Mouse (Mus musculus) testis, postnatal 10 days (tissue): ENCODE measurements at regions not wholly inside any gene's neighbourhood (a gene's known extent, or its start where the extent isn't known, plus 50 kb on each side); places are given as distances from the start of the nearest gene placed in this dataset.

Experiments
- DNase-seq: peaks from one replicate; pipeline ENCODE4 v3.0.0; 2021; ENCODE audit warnings: low spot score

DNA sequence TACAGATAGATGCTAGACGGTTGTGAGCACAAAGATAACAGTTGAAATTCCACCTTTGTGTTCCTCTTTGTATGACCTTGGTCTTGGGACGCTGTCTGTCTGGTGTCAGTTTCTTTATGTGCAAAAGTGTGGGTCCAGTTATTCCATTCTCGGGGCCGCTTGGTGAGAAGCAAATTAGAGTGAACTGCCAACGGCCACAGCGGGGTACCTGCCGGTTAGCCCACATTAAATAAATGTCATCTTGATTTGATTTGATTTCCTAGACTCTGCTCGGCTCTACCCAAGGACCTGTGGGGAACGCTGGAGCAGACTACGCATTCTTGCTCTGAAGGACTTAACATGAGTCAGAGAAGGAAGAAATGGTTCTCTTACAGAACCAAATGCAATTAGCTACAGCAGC lies 155.0 kb upstream of the Igsf21 start:
- DNase-seq: no peak

DNA sequence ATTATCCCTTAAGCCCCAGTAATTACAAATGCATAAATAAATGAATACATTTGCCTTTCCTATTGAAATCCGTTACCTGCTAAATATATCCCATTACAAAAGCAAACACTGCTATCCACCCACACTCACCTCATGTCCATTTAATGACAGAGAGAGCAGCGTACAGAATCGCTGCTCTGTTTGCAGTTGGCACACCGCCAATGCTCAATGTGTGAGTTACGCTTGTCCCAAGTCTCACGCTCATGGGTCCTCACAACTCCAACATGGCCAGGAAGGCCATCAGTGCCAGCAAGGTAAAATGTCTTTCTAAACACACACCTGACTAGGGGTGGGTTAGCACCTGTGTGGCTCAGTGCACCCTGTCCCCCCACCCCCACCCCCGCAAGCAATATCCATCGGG lies 150.0 kb upstream of the Igsf21 start:
- DNase-seq: no peak

DNA sequence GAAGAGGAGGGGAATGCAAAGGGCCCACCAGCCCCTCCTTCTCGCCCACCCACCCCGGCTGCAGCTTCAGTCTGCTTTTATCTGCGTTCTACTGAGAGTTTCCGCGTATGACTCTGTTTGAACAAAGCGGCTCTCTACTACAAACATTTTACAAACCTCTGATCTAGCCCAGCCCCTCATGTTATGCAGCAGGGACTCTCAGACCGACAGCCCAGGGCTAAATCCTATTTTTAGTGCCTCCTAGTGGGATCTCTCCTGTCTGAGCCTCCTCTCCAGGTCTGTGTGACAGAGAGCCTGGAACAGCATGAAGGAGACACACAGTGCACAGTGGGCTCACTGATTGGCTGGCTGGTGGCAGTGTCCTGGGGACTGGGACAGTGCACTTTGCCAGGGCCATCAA lies 145.7 kb upstream of the Igsf21 start:
- DNase-seq: no peak

DNA sequence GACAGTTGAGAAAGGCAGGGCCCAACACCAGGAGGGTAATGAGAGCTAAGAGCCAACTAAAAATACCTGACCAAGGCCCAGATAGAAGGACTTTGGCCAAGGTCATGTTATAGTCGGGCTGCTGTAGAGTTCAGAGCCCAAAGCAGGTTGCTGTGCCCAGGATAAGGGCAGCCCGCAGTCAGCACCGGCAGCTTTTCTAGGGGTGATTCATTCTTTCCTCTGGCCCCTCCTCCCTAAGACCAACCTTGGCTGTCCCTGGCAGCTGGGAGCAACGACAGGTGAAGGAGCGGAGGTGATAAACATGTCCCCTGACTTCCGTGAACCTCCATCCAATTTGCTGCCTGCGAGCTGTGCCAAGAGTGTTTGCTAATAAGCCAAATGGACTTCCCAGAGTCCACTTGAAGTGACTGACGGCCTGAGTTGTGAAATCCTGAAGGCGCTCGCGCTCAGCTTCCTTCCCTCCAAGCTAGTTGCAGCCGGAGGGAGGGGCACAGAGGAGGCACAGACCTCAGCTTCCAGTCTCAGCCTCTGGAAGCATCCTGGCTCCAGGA lies 144.2 kb upstream of the Igsf21 start:
- DNase-seq: no peak

DNA sequence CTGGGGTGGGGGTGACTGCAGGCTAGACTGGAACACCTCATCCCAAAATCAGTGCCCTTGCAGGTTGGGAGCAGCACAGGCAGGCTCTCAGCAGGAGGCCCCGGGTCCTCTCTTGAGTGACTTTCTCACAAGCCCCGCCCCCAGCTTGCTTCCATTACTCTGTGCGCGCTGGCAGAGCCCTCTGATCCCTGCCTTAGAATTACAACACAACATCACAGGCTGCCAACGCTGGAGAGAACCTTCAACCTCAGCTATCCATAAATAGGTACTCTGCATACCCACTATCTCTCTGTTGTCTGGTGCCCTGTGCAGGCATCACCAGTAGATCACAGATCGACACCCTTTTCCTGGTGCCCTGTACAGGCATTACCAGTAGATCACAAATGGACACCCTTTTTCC lies 139.1 kb upstream of the Igsf21 start:
- peak; percentile 47 for DNase-seq

DNA sequence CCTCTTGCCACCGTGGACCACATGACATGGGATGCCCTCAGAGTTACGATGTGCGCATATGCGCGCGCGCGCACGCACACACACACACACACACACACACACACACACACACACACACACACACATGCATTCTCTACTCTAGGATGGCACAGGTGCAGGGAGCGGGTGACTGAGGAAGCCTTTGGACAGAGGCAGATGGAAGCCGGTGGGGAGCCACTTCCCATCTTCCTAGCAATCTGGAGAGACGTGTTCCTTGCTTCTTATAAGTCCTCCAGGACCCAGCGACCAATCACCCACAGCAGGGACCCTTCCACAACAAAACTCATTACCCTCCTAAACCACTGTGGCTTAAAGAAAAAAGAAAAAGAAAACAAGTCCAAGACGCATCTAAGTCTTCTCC lies 138.6 kb upstream of the Igsf21 start:
- no peak for DNase-seq

DNA sequence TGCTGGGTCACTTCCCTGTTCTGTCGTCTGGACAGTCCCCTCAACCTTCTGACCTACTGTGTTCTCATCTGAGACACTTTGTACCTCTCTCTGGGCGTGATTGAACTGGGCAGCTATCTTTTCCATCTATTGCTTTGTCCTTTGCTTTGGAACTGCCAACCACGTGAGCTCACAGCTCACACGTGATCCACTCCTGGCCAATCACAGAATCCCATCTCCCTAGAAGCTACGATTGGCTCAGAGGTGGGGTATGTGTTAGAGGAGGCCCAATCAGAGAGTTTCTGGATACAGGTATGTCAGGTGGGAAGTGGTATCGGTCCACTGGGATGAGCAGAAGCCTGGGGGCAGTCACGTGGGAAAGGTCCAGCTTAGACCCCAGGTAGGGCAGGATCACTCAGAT lies 137.0 kb upstream of the Igsf21 start:
- no peak for DNase-seq

DNA sequence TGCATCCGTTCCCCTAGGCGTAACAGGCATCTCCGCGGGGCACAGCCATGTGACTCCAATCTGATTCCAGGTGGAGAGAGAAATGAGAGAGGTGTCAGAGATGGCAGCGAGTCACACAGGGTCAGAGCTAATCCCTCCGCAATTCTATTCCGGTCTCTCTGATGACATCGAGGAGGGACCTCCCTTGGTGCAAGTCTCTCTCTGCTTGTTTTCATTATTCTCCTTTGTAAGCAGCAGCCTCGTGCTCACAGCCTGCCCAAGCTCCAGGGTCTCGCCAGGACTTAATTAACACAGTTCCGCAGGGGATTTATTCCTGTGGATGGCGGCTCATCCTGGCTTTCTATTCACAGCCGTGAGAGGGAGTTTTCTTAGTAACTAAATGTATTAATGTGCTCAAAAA lies 134.1 kb upstream of the Igsf21 start:
- no peak for DNase-seq

DNA sequence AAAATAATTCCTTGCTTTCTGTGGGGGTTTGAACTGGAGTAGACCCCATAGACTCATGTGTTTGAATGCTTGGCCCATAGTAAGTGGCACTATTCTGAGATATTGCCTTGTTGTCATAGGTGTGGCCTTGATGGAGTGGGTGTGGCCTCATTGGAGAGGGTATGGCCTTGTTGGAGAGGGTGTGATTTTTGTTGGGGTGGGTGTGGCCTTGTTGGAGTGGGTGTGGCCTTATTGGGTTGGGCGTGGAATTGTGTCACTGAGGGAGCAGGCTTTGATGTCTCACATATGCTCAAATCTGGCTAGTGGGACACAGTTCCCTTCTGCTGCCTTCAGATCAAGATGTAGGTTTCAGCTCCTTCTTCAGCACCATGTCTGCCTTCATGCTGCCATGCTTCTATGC lies 131.4 kb upstream of the Igsf21 start:
- no peak for DNase-seq

DNA sequence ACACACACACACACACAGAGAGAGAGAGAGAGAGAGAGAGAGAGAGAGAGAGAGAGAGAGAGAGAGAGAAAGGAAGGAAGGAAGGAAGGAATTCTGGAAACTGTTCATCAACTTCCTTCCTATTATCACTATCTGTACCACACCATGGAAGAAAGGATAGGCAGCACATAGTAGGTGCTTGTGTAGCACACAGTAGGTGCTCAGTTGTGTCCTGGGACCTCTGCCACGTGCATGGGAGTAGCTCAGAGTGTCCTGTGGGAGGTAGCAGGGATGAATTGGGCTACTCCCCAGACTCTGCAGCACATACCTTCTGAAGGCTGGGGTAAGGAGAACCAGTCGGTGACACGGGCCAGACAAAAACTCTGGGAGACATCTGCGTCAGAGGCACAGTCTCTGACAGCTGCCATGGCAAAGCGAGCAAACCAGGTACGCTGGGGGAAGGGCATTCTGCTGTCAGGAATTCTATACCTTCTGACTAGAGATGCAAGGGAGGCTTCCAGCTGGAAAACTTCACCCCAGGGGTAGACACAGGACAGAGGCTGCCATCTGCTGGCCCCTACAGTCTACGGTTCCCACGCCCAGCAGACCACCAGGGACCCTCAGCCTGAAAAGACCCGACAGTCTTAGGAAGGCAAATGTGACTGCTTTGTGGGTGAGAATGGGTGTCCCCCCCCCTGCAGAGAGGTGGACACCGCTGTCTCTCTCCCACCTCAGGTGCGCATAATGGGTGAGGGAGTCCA lies 126.2 kb upstream of the Igsf21 start:
- no peak for DNase-seq

DNA sequence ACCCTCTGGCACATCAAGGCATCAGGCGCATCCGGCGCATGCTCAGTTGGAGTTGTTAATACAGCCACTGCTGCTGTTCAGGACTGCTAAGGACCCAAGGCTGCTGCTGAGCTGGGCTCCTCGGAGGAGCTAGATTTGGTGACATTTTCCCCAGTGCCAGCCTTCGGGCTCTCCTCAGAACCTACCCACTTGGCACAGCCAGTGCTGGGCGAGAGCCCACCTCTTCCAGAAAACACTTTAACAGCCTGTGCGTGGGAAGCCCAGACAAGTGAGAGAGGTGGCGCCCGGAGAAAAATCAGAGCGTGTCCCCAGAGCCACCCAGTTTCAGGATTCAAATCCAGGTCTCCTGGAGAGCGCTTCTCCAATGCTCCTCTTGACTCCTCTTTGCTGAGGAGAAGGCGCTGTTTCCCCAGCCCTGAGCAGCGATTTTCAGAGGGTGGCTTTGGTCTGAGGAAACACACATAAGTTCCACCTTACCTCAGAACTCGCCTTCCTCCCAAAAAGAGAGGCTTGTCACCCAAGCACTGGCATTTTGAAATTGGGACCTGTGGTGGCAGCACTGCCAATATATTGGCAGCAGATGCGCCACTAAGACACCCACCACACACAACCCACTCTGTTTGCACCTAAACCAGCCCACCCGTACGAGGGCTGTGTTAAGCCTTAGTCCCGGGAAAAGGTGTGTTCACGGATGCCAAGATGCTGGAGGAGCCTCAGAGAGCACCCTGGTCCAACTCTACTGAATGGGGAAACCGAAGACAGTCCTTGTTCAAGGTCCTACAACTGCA lies 125.0 kb upstream of the Igsf21 start:
- no peak for DNase-seq

DNA sequence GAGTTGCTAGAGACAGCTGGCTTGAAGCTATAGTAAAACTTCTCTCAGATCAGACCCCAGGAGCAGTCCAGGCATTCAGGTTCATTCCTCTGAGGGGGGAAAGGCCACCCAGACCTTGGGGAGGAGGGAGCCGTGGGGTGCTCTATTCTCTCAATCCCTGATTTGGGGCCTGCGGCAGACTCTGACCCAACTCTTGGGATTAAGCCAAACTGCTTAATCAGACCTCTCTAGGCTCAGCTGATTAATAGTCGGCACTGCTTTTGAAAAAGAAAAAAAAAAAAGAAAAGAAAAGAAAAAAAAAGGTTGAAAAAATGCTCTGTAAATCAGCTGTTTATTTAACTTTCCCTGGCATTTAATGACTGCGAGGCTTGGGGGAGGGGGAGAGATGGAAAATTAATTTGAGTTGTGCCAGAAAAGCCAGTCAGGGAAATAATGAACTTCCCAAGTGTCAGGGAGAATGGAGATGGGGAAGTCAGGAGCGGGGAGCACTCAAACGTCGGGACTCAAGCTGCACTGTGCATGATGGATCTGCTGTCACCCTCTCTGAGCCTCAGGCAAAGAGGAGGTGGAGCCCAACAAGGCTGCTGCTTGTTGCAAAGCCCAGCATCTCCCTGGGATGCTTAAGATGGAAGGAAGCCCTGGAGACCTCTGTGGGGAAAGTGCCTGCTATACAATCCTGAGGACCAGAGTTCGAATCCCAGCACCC lies 120.5 kb upstream of the Igsf21 start:
- DNase-seq: no peak

DNA sequence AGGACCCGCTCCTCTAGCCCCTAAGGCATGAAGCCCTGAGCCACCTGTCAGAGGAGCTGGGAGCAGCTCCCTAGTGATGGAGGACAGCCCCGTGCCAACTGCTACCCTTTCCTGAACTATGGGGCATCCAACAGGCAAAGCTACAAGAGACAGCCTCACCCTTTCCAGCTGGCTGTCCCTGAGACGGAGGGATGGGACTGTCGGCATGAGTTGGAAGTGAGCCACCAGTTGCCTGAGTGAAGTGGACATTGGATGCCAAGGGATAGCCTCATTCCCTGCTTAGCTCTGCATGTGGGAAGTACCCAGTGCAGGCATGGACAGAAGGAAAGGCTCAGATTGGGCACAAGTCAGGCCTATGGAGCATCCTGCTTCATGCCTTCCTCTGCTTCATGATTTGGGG lies 112.3 kb upstream of the Igsf21 start:
- no peak for DNase-seq

DNA sequence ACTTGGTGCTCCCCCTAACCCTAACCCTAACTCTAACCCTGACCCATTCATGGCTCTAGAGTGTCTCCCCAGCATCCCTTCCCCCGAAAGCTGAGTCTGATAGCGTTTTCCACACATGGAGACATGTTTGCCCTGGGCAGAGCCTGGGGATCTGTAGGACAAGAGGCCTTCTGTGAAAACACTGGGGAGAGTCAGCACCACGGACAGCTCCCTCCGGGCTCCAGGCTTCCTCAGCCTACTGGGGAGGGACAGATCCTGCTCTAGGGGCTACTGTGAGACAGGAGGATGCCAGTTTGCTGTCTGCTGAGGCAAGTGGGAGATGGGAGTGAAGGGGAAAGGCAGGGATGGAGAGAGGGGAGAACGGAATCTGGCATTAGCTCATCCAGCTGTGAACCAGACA lies 111.5 kb upstream of the Igsf21 start:
- DNase-seq: peak; percentile 91

DNA sequence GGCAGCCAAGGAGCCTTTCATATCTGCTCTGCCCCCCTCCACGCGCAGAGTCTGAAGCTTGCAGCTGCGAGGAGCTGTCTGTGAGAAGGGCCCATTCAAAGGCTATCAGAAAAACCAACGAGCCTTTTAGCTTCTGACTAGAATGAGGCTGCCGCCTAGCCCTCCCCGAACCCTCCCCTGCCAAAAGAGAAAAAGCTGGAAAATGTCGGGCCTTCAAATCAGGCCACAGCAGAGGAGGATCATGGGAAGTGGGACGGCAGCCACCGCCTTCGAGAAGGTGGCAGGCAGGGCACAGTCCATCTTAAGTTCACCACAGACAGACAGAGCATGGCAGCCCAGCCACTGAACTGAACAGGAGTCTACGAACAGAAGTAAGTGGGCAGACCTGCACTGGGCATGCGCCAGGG lies 108.6 kb upstream of the Igsf21 start:
- DNase-seq: no peak

DNA sequence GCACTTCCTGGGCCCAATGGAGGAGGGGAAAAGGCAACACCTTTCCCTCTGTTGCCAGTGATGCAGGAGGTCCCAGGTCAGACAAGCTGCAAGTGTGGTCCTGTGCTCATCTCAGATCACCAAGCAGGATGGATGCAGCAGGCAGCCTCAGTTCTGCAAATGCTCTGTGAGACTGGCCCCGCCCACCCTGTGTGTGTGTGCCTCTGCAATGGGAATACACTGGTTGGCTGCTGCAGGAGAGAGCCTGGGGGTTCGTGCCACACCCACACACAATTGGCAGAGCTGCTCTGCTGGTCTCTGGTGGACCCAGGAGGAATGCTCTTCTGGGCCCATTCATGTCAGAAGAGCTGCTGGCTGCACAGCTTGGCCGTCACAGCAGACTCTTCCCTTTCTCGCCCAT lies 102.2 kb upstream of the Igsf21 start:
- no peak for DNase-seq

DNA sequence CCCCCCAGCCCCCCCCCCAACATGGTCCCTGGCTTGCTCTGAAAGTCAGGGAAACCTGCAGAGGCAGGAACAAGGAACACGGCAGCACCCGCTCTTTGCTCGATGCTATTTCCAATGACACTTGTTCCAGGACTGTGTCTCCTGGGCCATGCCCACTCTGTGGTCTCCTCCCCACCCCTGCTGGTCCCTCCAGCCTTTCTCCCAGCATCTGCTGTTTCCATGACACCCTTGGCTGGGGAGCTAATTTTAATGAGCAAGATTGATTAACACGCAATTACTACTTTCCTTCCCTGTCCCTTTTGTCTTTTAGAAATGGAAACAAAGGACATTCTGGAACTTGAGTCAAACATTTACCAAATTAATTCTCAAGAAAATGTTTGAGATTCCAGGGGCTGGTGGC lies 83.6 kb upstream of the Igsf21 start:
- no peak for DNase-seq

DNA sequence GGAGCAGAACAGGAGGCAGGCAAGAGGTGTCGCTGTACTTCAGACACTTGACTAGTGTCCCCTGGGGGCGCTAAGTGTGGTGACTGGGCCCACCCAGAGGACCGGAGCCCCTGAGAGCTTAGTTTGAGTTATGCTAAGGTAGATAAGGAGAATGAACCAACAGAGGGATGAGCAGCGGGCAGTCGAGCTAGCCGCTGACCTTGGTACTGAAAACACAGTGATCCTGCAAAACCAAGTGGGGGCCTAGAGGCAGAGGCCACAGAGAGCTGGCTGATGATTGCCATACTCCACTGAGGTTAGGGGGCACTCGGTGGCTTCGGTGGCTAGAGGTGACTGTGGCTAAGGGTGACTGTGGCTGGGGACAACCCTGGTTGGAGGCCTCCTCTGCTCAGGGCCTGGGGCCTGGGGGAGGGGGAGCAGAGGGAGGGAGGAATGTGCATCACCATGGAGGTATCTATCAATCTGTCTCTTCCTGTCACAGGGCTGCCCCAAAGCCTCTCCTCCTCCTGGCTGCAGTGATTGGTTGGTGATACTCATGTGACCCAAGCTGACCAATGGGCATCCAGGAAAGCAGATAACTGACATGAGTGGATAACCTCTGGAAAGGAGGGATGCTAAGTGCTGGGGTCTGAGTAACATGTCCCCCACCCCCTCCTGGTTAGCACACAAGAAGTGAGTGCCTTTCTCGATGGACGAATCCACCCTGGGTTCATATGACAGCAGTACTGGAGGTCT lies 80.3 kb upstream of the Igsf21 start:
- peak; percentile 44 for DNase-seq

DNA sequence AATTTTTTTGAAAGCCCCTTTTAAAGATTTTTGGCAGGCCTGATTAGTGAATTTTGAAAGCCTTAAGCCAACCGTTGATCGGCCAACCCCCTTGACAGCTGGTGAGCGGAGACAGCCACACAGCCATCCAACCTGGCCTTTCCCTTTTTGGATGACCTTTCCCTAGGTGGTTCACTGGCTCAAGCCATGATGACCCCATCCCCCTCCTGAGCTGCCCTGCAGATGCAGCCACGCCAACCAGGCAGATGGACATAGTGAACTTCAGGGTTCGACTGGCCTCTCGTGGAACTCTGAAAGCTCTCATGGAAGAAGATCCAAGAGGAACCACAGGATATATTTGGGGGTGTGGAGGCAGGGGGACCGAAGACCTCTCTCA lies 79.1 kb upstream of the Igsf21 start:
- DNase-seq: no peak

DNA sequence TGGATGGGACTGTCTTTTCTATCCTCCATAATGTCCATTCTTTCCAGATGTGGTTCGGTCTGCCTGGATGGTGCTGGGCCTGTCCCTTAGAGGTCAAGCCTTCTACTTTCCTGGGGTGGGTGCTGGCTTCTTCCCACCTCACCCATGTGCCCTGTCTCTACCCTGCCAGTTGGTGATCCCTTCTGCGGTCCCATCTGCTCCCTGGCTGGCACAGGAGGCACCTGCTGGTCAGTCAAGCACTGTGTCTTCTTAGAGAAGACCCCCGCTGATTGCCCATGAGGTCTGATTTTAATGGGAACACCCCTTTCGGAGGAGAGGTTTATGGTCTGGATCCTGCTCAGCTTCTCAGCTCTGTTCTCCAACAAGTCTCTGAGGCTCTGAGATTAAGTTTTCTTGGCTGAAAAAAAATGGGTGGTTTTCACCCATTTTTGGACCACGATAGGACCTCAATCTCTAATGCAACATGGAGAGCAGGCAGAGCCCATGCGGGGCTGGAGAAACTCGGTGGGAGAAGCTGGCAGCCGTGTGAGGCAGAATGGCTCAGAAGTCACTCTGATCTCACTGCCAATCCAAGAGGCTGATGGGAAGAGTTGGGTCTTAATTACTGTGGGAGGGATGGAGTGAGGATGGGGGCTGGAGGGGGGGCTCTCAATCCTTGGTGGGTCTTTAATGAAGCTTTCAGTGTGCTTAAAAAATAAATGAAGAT lies 78.5 kb upstream of the Igsf21 start:
- DNase-seq: no peak

DNA sequence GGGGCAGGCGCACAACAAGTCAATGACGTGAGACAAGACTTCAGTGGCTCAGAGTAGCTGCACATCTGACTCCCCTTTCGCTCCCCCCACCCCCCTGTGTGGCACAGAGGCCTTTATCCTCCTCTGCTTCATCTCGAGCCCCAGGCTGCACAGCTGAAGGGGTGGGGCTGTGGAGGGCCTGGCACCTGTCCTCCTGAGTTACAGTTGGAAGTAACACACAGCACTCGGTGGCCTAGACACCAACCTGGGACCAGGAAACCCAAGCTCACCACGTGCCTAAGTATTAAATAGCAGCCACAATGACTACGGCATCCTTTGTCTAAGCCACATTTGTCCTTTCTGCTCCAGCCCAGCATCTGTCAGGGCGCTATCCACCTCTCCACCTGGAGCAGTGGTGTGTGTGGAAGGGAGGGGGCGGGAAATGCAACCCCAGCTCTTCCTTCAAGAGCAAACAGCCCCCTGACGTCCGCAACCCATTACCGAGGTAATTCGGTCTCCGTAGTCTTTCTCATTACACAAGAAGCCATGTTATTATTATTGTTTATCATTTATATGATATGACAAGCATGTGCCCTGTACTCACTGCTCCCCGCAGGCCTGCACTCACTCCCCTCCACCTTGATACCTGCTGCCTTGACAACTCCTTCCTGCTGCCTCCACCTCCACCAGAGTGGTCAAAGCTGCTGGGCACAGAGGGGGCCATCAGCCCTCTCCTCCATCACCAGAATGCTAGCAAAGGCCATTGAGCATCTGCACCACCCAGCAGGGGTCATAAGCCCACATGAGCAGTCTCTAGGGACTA lies 73.7 kb upstream of the Igsf21 start:
- no peak for DNase-seq
